Mouse (Mus musculus) erythroblast, embryonic 14.5 days (primary cell): ENCODE data around the gene Il2rg.

Experiments used
- GATA1 ChIP-seq: IDR thresholded peaks from 2 replicates; pipeline ENCODE4 v1.6.1; 2012; ENCODE audit warnings: low read length, inconsistent platforms, mixed read lengths
- TAL1 ChIP-seq: IDR thresholded peaks from 3 replicates; pipeline ENCODE4 v1.6.1; 2012; ENCODE audit warnings: low read length, inconsistent platforms, mixed read lengths

- TF ChIP-seq TAL1 (no peak), GATA1 (no peak)
Measured at GRCm38 (mm10) chrX:101299473-101300426, 31.7 kb upstream of the Il2rg start.
